Mouse (Mus musculus) lung, postnatal 0 days (tissue): ENCODE measurements around the gene Ndst2. TPM values are rescaled to one million over a fixed set of nuclear protein-coding genes. Genes with fewer than 3 reads are reported as not detected.

Source experiments
- ATAC-seq: fragments of 200-750 bp; cut with Nextera tagmentation; 2 replicates; pipeline ENCODE4 v1.8.0; 2017; ENCODE audit warnings: moderate library complexity
- DNase-seq: peaks from one replicate; pipeline ENCODE4 v3.0.0-alpha.2; 2016; ENCODE audit warnings: low spot score
- H3K27ac ChIP-seq: fragments of 300-500 bp; sonication (generic); 2 replicates; pipeline ENCODE4 v1.5.1; 2014; ENCODE audit warnings: antibody characterized with exemption, mild to moderate bottlenecking, low read length, mixed read lengths
- H3K27me3 ChIP-seq: fragments of 300-500 bp; sonication (generic); replicated peaks from 2 replicates; pipeline ENCODE4 v1.6.1; 2014; ENCODE audit warnings: low read length, mixed read lengths; ENCODE audit not compliant: insufficient read depth
- H3K36me3 ChIP-seq: fragments of 300-500 bp; sonication (generic); 2 replicates; pipeline ENCODE4 v1.6.1; 2014; ENCODE audit warnings: low read length, mixed read lengths; ENCODE audit not compliant: insufficient read depth
- H3K4me1 ChIP-seq: fragments of 300-500 bp; sonication (generic); 2 replicates; pipeline ENCODE4 v1.6.1; 2014; ENCODE audit warnings: antibody characterized with exemption, low read depth, low read length, mixed read lengths; ENCODE audit not compliant: insufficient read depth
- H3K4me2 ChIP-seq: fragments of 300-500 bp; sonication (generic); replicated peaks from 2 replicates; pipeline ENCODE4 v1.6.1; 2014; ENCODE audit warnings: low read depth, mild to moderate bottlenecking, low read length, moderate library complexity, mixed read lengths
- H3K4me3 ChIP-seq: fragments of 300-500 bp; sonication (generic); 2 replicates; pipeline ENCODE4 v1.5.1; 2014; ENCODE audit warnings: low read depth, low read length
- H3K9ac ChIP-seq: fragments of 300-500 bp; sonication (generic); replicated peaks from 2 replicates; pipeline ENCODE4 v1.6.1; 2014; ENCODE audit warnings: low read depth, mild to moderate bottlenecking
- H3K9me3 ChIP-seq: fragments of 300-500 bp; sonication (generic); 2 replicates; pipeline ENCODE4 v1.6.1; 2016; ENCODE audit warnings: low read length, mixed read lengths
- CTCF ChIP-seq: IDR thresholded peaks from 2 replicates; pipeline ENCODE4 v1.5.1; 2016; ENCODE audit warnings: antibody characterized with exemption, mild to moderate bottlenecking
- EP300 ChIP-seq: IDR thresholded peaks from 2 replicates; pipeline ENCODE4 v1.6.1; 2016; ENCODE audit warnings: antibody characterized with exemption, mild to moderate bottlenecking, control low read depth
- WGBS: fragments of 180-500 bp; shearing (Covaris S2); extraction: QIAGEN DNeasy Blood & Tissue Kit; methylation state at CpG from one replicate; pipeline ENCODE4 v1.1.7; 2014; 5-methylcytosine and 5-hydroxymethylcytosine counted together
- polyA plus RNA-seq: library from polyadenylated mRNA; unstranded; fragments of >200 nt; fragmentation: Nextera tagmentation; extraction: Ambion mirVana; gene quantifications from 2 replicates; pipeline ENCODE4 v1.2.1, GENCODE M21; 2015

Gene Ndst2
- polyA plus RNA-seq, 1 experiment from 2014 or later: 15.6 TPM

GRCm38 (mm10) chr14:20735892-20736390, 1.6 kb upstream of the Ndst2 start:
- DNase-seq (no peak), ATAC-seq (no peak)
- H3K4me1 ChIP-seq: peaks cover 6% of the 10 kb centered on the region; the same call in 1 of the 2 replicates
- no peak overlapping the region for H3K4me2 ChIP-seq
- H3K4me3 ChIP-seq: no peak overlapping the region
- no peak overlapping the region for H3K9ac ChIP-seq
- no peak overlapping the region for H3K27ac ChIP-seq
- H3K36me3 ChIP-seq: 0 out of 2 replicates have a peak, but pooled peaks cover 5% of the 10 kb centered on the region
- H3K9me3 ChIP-seq: no peaks in the 10 kb centered on the region
- WGBS: 79% methylated on average over 13 of the region's 13 CpGs
- TF ChIP-seq CTCF (no peak), EP300 (no peak)
- H3K27me3 ChIP-seq: no peaks in the 10 kb centered on the region

DNA sequence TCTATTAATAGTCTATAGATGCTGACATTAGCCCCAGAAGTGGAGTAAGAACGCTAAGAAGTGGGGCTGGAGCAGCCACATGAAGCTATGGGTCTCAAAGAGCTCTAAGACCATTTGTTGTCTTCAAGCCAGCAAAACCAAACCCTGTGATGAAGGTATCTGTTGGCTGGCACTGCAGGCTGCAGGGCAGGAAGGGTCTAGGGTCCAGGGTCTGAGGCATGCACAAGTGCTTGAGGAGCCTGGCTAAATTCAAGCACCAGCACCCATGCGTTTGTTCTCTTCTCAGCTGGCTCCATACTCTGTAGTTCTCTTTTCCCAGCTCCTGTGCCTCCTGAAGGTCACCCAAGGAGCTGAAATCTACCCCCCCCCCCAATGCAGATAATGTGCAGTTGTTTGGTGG, 690 bp upstream of the Ndst2 start:
- Histone ChIP-seq H3K9me3 (no peaks in the 10 kb centered on the region), H3K4me3 (no peak overlapping the region), H3K36me3 (0 out of 2 replicates have a peak, but pooled peaks cover 6% of the 10 kb centered on the region), H3K27me3 (no peaks in the 10 kb centered on the region), H3K27ac (no peak overlapping the region), H3K9ac (no peak overlapping the region), H3K4me2 (0 out of 2 replicates have a peak overlapping the region, but pooled peaks have one; percentile 94), H3K4me1 (peaks cover 6% of the 10 kb centered on the region; the same call in 1 of the 2 replicates)
- DNase-seq: no peak
- TF ChIP-seq CTCF (no peak), EP300 (no peak)
- no peak for ATAC-seq
- 47% methylated on average over 2 of the region's 2 CpGs for WGBS

DNA sequence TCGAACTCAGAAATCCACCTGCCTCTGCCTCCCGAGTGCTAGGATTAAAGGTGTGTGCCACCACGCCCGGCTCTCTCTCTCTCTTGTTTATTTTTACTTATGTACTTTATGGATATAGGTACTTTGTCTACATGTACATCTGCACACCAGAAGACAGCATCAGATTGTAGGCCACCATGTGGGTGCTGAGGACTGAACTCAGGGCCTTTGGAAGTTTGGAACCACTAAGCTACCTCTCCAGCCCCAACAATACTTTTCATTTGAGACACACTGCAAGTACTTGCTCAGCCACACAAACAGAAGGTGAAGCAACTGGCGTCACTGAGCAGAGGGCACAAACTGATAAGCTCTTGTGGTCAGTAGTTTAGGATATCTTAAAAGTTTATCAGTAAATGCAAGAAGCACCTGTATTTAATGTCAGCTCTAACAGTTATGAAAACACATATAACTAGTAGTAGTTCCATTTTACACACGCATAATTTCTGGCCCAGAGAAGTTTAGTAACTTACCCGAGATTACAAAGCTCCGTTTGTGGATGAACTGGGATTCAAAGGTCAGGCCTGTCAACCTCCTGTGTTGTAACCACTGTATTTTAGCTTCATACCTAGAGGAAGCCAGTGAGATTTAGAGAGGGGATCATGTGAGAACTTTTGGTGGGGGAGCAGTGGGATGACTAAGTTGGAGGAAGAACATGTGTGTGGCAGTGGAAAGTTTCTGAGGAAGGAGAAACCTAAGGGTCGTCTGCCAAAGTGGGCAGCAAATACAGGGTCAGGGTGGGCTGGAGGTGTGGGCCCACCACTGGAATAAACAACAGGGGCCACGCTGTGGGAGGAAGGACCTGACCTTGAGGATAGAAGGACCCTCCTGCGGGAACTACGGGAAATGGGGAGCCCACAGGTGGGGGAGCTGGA, 1.1 kb downstream of the Ndst2 start:
- Histone ChIP-seq H3K9ac (peak overlapping the region; percentile 92), H3K4me1 (peaks cover 6% of the 10 kb centered on the region; the same call in 1 of the 2 replicates), H3K4me2 (peak overlapping the region; percentile 94), H3K27me3 (no peaks in the 10 kb centered on the region), H3K9me3 (no peaks in the 10 kb centered on the region), H3K36me3 (0 out of 2 replicates have a peak, but pooled peaks cover 16% of the 10 kb centered on the region), H3K27ac (peak overlapping the region; percentile 95), H3K4me3 (peak overlapping the region; percentile 82)
- ATAC-seq (no peak), DNase-seq (peak; percentile 65)
- no peak for TF ChIP-seq EP300
- TF ChIP-seq CTCF: no peak
- WGBS: 39% methylated on average over 12 of the region's 12 CpGs

- peaks cover 29% of the 10 kb centered on the region for H3K36me3 ChIP-seq
- DNase-seq (no peak), ATAC-seq (no peak)
- 84% methylated on average over 9 of the region's 9 CpGs for WGBS
- no peak overlapping the region for H3K4me2 ChIP-seq
- no peaks in the 10 kb centered on the region for H3K9me3 ChIP-seq
- H3K4me3 ChIP-seq: no peak overlapping the region
- TF ChIP-seq EP300 (no peak), CTCF (no peak)
- H3K9ac ChIP-seq: no peak overlapping the region
- H3K27me3 ChIP-seq: no peaks in the 10 kb centered on the region
- peaks cover 6% of the 10 kb centered on the region; the same call in 1 of the 2 replicates for H3K4me1 ChIP-seq
- no peak overlapping the region for H3K27ac ChIP-seq
These were observed 3.3 kb downstream of the Ndst2 start for GRCm38 (mm10) chr14:20730853-20731602.

DNA sequence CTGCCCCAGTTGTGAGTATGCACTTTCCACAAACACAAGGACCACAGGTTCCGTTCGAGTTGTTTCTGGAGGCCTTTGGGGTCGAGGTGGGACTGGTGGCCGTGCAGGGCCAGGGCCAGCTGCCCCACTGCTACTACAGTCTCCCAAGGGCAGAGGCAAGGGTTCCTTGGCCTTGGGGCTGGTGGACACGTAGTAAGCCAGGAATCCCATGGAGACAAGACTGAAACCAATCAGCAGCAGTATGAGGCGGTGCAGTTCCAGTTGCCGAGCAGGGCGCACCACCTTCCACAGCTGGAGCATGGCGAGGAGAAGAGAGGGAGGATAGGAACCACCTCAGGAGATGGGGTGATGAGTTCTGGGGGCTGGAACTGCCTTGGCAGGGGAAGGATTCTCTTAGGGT, 4.5 kb downstream of the Ndst2 start:
- no peaks in the 10 kb centered on the region for H3K27me3 ChIP-seq
- H3K4me1 ChIP-seq: peaks cover 6% of the 10 kb centered on the region; the same call in 1 of the 2 replicates
- DNase-seq: no peak
- H3K4me3 ChIP-seq: no peak overlapping the region
- no peak overlapping the region for H3K27ac ChIP-seq
- H3K4me2 ChIP-seq: no peak overlapping the region
- TF ChIP-seq EP300: no peak
- TF ChIP-seq CTCF: no peak
- H3K9ac ChIP-seq: no peak overlapping the region
- ATAC-seq: no peak
- 90% methylated on average over 9 of the region's 9 CpGs for WGBS
- peaks cover 39% of the 10 kb centered on the region for H3K36me3 ChIP-seq
- no peaks in the 10 kb centered on the region for H3K9me3 ChIP-seq
